Mouse (Mus musculus) skeletal muscle tissue, adult 2 months (tissue): ENCODE measurements around the gene Dbil5.
A peak's percentile ranks its signal among the peaks of the same experiment; 100 is the strongest.
"Not testable (repeated sequence)": the region's sequence is repeated elsewhere in the genome, so short reads cannot be mapped to it uniquely, and the experiment has no call there.

Experiments
- DNase-seq: peaks from one replicate; pipeline ENCODE4 v3.0.0-alpha.2; 2012; ENCODE audit warnings: low read depth, low spot score

The Dbil5 gene

DNA sequence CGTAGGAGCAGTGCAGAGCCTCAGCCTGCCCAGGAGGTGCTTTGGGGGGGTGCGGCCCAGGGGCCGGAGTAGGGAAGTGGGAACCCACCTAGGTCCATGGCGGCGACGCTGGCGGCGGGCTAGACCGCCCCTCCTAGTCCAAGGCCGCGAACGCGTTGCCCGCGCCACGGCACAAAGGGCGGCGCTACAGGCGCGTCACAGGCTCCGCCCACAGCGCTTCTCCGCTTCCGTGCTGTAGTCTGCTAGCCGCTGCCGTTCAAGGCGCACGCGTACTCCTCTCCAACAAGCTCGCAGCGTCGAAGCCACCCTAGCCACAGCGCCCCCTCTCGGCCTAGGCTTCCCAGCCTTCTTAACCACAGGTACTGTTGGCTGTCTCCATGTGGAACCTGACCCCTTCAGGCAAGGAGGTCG, at the start of gene Dbil5, which contains the start of gene Gemin4:
Gene Dbil5 (plus strand): TSS at position 219 of the 411 bp plus-strand sequence.
Gene Gemin4 (minus strand): TSS at position 275 of the 411 bp plus-strand sequence.
- DNase-seq = peak; percentile 96

DNA sequence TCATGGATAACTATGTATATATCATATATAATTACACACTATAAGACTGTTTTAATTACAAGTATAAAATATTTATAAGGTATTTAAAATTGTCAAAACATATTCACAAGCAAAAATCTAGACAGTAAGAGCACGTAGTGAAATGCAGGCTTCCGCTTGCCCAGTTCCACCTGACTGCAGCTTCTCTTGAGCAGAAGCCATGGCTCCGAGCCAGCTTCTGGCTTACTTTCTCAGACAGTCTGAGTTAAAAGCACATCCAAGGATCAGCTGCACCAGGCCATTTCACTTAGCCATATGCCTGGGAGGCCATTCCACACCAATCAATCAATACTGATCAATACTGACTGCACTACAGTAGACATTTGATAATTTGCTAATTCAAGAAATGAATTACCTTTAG, 48.4 kb upstream of the Dbil5 start:
- peak; percentile 31 for DNase-seq

DNA sequence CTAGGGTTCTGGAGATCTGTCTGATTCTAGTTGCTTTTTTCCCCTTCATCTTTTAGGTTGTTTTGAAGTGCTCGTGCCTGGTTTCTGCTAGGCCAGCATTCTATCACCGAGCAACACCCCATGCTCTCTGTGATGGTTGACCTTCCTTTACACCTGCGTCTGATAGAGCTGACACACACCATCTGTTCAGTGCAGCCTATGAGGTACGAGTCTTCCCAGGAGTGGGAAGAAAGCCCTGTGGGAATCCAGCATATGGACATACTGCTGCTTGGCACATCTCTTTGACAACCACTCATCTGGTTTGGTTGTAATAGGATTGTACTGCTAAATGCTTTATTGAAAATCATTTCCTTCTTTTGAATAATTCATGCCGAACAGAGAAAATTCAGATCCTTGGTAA, 47.2 kb upstream of the Dbil5 start:
- DNase-seq = no peak

DNA sequence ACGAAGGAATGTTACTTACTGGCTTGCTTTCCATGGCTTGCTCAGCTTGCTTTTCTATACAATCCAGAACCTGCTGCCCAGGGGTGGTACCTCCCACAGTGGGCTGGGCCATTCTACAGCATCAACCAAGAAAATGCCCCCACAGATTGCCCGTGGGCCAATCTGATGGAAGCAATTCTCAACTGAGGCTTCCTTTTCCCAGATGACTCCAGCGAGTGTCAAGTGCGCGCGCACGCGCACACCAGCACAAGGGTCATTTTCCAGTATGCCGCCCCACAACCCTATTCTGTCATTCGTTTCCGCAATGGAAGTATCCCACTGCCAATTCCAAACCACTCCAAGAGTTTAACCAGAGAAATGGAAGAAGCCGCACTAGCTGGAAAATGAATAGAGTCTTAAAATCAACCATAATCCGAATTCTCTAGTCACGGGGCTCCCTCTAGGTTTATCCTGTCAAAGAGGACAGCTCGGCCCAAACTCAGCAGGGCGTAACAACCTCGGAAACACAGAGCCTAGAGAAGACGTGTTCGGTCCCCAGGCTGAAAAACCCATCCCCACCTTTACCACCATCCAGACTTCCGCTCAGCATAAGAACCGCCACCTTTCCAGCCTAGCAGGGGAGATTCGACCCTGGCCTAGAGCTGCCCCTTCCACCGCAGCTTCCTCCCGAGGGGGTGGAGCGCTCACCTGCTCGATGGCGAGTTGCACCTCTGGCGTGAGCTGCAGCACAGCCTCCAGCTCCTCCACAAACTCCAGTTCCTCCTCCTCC, 38.5 kb upstream of the Dbil5 start:
- no peak for DNase-seq

DNA sequence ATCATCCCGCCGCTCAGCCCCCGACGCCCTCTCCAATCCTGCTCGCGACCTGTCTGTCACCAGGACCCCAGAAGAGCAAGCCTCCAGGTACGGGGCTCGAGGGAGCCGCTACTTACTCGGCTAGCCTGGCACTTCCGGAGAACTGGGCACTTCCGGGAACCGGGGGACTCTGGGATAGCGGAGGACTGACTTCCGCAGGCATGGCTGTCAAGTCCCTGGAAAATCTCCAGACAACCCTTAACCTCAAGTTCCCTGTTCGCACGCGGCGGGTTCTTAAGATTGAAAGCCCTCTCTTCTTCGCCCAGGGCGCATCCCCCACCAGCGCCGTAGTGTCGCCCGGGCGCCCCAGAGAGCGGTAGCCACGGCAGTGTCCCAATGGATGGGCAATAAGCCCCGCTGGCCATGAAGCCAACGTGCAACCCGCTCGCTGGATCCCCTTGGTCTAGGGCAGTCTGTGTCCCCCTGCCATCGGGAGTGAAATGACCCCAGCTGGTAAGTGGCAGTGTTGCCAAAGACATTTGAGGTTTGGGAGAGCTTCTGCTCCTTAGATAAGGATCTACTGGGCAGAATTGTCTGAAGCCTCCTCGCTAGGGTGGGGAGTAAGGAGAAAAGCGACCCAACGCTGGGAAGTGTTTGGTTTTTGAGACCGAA, 37.8 kb upstream of the Dbil5 start, which contains the start of the genes Vps53 and Fam57a:
Gene Vps53 (minus strand): TSS at position 153 of the 651 bp plus-strand sequence.
Gene Fam57a (plus strand): TSS at position 177 of the 651 bp plus-strand sequence.
- DNase-seq = peak; percentile 77

DNA sequence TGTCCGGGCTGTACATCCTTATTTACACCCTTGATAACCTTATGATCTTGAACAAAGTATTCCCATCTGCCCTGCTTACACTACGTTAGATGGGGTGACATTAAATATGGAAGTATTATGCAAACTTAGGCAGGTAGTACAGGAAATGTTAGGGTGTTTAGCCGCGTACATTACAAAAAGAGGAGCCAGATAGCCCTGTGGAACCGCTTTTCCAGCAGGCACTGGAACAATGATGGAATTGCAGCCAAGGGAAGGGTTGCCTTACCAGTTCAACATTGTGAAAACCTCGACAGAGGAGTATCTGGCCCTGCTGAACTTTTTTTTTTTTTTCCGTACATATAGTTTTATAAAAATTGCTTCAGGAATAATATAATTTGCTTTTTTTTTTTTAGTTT, 37.3 kb upstream of the Dbil5 start:
- no peak for DNase-seq

DNA sequence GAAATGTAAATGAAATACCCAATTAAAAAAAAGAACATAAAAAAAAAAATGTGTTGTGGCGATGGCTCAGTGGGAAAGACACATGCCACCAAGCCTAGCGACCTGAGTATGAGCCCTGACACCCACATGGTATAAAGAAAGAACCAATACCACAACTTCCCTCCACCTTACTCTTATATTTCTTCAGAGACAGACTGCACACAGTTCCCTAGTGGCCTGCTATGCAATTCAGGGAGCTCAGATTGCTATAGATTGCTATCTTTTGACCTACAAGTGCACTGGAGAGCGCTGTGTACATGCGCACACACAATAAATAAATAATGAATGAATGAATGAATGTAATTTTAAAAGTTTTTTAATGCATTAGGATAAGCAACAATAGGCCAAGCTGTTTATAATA, 33.7 kb upstream of the Dbil5 start:
- no peak for DNase-seq

DNA sequence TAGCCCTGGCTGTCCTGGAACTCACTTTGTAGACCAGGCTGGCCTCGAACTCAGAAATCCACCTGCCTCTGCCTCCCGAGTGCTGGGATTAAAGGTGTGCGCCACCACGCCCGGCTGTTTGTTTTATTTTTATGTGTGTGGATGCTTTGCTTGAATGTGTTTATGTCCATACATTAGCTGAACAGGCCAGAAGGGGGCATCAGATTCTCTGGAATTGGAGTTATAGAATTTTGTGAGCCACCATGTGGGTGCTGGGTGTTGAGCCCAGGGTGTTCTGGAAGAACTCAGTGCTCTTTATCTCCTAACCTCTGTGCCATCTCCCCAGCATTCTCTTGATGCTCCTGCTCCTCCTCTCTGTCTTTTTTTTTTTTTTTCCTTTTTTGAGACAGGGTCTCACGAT, 30.5 kb upstream of the Dbil5 start:
- no peak for DNase-seq

DNA sequence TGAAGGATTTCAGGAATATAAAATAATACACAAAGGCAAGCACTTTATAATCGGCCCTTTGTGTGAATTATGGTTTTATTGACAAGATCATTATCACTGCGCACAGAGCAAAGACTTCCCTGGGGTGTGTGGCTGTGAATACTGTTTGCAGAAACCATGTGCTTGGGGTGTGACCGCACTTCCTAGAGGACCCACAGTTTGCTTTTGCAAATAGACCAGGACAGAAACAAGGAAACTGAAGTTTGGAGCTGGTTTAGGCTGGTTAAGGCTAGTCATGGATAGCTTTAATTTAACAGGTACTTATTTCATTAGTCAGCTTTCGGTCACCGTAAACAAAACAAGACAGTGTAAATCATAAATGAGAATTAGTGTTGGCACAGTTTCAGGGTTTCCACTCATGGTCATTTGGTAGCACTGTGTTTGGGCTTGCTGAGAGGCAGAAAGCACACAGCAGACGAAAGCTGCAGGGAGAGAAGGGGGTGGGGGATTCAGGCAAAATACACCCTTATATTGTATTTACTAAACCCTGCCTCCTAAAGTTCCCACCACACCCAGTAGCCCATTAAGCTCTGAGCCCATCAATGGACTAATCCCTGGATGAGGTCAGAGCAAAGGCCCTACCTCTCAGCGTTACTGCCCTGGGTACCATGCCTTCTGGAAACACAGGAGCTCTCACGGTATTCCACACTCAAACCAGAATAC, 21.0 kb upstream of the Dbil5 start:
- DNase-seq = no peak

DNA sequence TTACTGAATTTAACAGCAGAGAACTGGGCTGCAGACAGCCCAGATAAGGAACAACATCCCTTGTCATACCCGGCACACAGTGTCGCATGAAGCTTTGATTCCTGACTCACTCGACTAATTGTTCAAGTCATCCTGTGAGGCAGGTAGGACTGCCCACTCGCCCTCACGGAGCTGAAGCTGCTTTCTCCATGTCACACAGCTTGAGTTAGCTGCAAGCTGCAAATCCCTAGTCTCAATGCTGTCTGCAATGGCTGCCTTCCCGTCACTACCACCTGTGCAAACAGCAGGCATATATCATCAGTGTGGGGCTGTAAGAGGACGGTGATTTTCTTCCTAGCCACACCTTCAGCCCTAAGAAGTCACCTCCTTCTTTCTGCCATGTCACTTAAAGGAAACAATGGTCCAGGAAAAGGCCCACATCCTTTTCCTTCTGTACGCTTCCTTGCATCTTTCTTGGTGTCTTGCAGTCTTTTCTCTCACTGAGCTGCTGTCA, 20.4 kb upstream of the Dbil5 start:
- no peak for DNase-seq

DNA sequence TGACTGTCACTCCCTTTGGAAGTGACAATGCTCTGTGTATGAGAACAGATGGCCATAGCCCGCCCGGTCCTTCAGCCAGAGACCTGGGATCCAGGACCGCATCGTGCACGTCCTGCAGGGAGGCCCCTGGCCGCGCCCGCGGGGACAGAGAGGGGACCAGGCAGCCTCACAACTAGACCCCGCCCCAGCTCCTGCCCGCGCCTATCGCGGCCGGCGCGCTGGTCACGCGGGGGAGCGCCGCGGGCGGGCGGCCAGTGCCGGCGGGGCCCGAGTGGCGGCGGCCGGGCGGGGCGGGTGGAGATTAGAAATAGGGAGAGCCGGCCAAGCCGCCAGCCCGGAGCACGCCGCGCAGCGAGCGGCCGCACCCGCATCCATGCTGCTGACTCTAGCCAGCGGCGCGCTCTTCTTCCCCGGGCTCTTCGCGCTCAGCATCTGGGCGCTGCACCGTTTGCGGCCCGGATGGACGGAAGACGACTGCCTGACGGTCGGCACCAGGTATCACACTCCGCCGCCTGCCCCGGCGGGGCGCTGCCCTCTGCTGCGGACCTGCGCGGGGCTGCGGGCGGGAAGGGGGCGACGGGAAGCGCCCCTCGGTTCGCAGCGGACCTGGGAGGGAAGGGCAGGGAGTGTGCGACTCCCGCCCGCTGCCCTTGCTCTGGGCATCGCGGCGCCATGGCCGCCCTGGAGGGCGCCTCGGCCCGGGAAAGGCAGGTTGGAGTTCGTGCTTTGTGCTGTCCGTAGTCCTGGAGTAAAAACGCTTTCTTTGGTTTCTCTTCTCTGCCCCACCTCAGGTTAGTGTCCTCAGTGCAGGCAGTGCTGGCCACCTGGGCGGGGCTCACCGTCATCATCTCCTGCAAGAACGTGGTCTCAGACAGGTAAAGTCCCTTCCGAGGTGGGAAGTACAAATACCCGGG, 15.4 kb upstream of the Dbil5 start:
- peak; percentile 42 for DNase-seq

DNA sequence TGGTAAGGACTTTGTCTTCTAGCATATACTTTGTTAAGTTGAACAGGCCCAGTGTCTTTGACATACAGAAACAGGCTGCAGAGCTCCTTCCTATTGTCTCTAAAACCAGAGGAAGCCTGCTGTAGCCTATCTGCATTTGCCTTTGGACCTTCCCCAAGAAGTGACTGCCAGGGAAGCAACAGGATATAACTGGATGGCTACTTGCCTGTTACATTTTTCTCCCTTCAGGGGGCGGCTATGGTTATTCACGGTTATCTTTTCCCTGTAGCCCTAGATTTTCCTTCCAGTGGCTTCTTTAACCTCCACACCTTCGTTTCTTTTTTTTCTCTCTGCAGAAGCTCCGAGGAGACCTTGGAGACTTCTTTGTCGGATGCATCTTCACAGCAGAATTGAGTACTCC, 10.6 kb upstream of the Dbil5 start:
- no peak for DNase-seq

DNA sequence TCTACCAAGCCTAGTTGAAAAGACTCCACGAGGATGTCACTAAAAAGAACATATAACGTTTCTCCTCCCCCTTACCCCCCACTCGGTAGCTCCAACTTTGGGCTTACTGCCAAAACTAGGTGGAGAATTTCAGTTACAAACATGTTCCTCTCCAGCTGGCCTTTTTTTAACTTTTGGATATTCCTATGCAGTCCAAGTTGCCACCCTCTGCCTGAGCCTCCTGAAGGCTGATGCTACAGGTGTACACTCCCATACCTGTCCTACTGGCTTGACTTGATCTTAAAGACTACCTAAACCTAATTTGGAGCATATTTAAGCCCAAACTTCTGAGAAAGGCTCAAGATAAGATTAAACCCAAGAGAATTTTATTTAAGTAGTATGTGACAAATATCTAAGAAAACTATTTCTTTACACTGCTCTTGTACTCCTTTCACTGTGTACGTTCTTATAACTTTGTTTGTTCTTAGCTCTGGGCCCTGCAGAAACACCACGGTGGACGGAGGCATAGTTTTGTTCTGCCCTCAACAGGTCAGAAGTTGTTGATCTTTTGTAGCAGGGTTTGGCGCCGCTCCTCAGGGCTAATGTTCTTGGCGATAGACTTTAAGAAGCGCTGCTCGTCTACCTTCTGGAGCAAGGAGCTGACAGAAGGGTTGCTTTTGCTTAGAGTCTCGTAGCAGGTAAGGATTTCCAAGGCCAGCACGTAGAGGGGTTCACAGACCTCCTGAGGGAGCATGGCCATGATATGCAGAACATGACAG, 7.0 kb upstream of the Dbil5 start:
- no peak for DNase-seq

DNA sequence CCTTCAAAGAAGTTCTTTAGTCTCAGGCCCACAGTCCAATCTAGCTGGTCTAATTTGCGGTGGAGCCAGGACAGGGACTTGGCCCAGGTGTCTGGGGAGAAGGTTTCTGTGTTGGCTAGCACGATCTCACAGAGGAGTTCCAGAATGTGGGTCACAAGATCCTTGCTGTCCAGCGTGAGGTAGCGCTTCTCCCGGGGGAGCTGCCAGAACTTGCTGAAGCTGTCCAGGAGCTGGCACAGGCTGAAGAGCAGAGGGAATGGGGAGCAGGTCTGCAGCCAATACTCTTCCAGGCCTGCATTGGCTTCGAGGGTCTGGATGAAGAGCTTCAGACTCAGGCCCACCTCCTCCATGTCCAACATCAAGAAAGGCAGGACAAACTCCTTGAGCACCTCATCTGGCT, 5.8 kb upstream of the Dbil5 start:
- not testable (repeated sequence) for DNase-seq

DNA sequence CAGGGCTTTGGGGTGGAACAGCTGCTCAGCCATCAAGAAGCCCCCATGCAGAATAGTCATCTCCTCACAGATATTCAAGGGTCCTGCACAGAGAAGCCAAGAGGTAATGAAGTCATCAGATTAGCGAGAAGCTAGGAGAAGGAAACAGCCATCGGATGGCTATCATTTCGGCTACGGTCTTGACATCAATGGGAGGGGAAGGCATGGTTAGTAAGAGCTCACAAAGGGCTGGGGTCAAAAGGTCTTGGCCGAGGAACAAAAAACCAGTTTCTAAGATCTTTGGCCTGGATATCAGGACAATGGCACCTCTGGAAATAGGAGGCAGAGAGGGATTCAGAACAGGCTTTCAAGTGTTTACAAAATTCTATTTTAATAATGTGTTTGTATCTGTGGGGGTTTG, 3.6 kb upstream of the Dbil5 start:
- DNase-seq = no peak

DNA sequence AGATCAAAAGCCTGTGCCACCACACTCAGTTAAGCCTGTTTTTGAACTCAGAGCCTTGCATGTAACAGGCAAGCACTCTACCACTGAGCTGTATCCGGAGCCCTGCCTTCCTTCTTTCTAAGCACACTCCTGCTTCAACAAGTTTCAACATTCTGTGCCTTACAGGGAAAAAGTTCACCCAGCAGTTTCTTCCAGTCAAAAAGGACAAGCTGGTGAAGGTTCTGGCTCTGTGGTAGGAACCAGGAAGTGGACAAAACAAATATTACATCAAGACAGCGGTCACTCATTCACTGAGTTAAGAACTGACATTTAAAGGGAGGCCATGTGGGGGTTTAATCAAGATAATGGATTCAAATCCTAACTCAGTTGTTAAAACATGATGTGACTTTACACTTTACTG, 2.4 kb upstream of the Dbil5 start:
- no peak for DNase-seq

DNA sequence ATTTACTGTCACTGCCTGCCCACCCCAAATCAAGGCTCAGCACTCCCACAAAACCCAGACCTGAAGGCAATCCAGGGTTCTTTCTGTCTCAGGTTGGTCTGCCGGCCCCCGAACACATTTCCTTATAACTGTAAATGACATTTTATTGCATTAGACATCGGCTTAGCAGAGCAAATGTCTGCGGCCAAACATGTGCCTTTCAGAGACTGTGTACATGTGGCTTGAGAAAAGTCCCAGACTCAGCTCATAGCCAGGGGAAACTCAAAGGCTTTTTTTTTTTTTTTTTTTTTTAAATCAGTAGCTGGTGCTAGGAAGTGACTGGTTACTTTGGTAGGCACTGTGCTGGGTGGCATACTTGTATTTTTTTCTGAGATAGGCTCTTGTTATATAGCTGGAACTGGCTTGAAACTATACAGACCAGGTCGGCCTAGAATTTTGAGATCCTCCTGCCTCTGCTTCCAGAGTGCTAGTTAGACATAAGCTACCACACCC, 1.3 kb upstream of the Dbil5 start:
- DNase-seq = no peak

DNA sequence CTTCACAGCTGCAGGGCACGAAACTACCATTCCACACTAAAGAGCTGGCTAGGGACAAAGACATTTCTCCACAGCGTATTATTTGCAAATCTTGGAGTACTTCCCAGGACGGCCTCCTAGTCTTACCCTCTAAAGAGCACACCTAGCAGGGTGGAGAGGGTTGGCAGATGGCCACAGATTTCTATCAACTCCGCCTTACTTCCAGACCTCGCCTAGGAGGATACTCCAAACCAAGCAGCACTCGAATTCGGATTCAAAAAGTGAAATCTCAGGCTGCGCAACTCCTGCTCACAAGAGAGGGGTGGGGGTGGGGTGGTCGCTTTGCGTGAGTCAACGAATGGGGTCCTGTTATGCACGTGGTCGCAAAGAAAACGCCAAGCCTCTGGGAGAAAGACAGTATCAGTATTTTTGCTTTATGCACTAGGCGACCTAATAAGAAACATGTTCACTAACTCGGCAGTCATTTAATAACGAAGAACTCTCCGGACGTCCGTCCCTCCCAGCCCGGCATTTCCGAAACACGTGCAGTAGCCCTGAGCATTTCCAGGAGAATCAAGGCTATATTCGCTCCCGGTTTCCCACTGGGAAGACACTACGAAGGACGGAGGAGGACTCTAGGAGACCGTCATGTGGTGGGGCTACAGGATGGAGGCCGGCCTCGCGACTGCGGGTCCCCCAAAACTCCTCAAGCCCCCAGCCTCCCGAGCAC, 573 bp upstream of the Dbil5 start:
- DNase-seq = peak; percentile 22

DNA sequence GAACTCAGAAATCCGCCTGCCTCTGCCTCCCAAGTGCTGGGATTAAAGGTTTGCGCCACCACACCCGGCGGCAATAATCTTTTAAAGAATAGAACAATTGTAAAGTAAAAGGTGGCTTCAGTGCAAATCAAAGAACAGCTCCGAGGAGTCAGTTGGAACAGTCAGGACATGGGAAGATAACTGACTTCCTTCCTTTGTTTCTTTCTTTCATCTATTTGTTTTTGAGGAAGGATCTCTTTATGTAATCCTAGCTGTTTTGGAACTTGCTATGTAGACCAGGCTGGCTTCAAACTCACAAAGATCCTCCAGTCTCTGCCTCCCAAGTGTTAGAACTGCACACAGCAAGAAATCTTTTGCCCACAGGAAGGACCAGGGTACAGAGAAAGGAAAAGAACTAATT, 7.2 kb downstream of the Dbil5 start:
- DNase-seq = no peak

DNA sequence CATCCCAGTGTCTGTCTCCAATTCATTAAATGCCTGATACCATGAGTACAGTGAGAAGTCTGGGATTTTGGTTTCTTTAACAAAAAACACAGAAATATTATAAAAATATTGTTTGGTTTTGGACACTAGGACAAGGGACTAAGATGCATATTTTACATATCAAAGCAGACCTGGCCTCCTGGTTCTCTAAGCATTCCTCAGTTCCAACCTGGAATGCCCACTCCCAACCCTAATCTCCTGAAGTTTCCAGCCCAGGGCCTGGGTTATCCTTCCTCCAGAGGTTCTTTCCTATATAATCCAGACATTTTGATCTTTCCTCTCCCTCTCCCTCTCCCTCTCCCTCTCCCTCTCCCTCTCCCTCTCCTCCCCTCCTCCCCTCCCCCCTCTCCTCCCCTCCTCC, 7.6 kb downstream of the Dbil5 start:
- no peak for DNase-seq
